Mouse (Mus musculus): ENCODE data around the gene Hepacam. TPM values are rescaled to one million over a fixed set of nuclear protein-coding genes. Genes with fewer than 3 reads are reported as not detected.

Hepacam gene
- polyA plus RNA-seq (2015; fragmentation: Nextera tagmentation; extraction: Ambion mirVana) = 0.11 TPM in 1 of 2 replicates, not detected in the other

GRCm38 (mm10) chr9:37367301-37368080 lies at the start of gene Hepacam:
Hepacam (plus strand) TSS chr9:37367351.
- H3K4me1 ChIP-seq = no peaks in the 10 kb centered on the region
- H3K27ac ChIP-seq = no peak within 1 kb of the TSS
- no peak within 1 kb of the TSS for H3K4me2 ChIP-seq (replicated peaks)
- no peak for ATAC-seq (ENCODE audit: low FRiP score, low read depth)
- H3K36me3 ChIP-seq = no peaks in the 10 kb centered on the region
- no peaks in the 10 kb centered on the region for H3K9me3 ChIP-seq
- no peak within 1 kb of the TSS for H3K4me3 ChIP-seq
- WGBS = 84% methylated on average over 17 of the region's 17 CpGs
- no peak within 1 kb of the TSS for H3K9ac ChIP-seq
- no peaks in the 10 kb centered on the region for H3K27me3 ChIP-seq

GRCm38 (mm10) chr9:37329456-37329855 lies 37.7 kb upstream of the Hepacam start:
- no peaks in the 10 kb centered on the region for H3K36me3 ChIP-seq
- no peak overlapping the region for H3K4me3 ChIP-seq
- no peaks in the 10 kb centered on the region for H3K27me3 ChIP-seq
- no peak for ATAC-seq (ENCODE audit: low FRiP score, low read depth)
- no peak overlapping the region for H3K27ac ChIP-seq
- no peaks in the 10 kb centered on the region for H3K9me3 ChIP-seq
- H3K4me2 ChIP-seq (replicated peaks) = no peak overlapping the region
- WGBS = 49% methylated on average over 3 of the region's 3 CpGs
- H3K4me1 ChIP-seq = no peaks in the 10 kb centered on the region
- H3K9ac ChIP-seq = no peak overlapping the region

- peaks cover 12% of the 10 kb centered on the region for H3K4me1 ChIP-seq
- no peaks in the 10 kb centered on the region for H3K27me3 ChIP-seq
- no peak overlapping the region for H3K27ac ChIP-seq
- H3K4me2 ChIP-seq (replicated peaks) = no peak overlapping the region
- no peak for ATAC-seq (ENCODE audit: low FRiP score, low read depth)
- 83% methylated on average over 3 of the region's 3 CpGs for WGBS
- no peak overlapping the region for H3K4me3 ChIP-seq
- H3K9ac ChIP-seq = no peak overlapping the region
- H3K9me3 ChIP-seq = no peaks in the 10 kb centered on the region
- 0 out of 2 replicates have a peak, but pooled peaks cover 4% of the 10 kb centered on the region for H3K36me3 ChIP-seq
Observed at GRCm38 (mm10) chr9:37345406-37345805, 21.7 kb upstream of the Hepacam start.

- 0 out of 2 replicates have a peak, but pooled peaks cover 1% of the 10 kb centered on the region for H3K36me3 ChIP-seq
- no peaks in the 10 kb centered on the region for H3K27me3 ChIP-seq
- peaks cover 12% of the 10 kb centered on the region for H3K4me1 ChIP-seq
- peak overlapping the region; percentile 80 for H3K4me3 ChIP-seq
- H3K9me3 ChIP-seq = no peaks in the 10 kb centered on the region
- 22% methylated on average over 12 of the region's 12 CpGs for WGBS
- 0 out of 2 replicates have a peak, but pooled peaks have one; percentile 1 for ATAC-seq (ENCODE audit: low FRiP score, low read depth)
- peak overlapping the region; percentile 90 for H3K9ac ChIP-seq
- peak overlapping the region; percentile 89 for H3K4me2 ChIP-seq (replicated peaks)
- peak overlapping the region; percentile 92 for H3K27ac ChIP-seq
Observed at GRCm38 (mm10) chr9:37347184-37347987, 19.8 kb upstream of the Hepacam start.

- H3K4me1 ChIP-seq = peaks cover 12% of the 10 kb centered on the region
- peak within 1 kb of the TSS; percentile 90 for H3K9ac ChIP-seq
- WGBS = under 1% methylated on average over 41 of the region's 41 CpGs
- no peaks in the 10 kb centered on the region for H3K9me3 ChIP-seq
- H3K4me3 ChIP-seq = peak within 1 kb of the TSS; percentile 80
- no peaks in the 10 kb centered on the region for H3K27me3 ChIP-seq
- peak within 1 kb of the TSS; percentile 92 for H3K27ac ChIP-seq
- H3K36me3 ChIP-seq = no peaks in the 10 kb centered on the region
- peak; percentile 99 for ATAC-seq (ENCODE audit: low FRiP score, low read depth)
- peak within 1 kb of the TSS; percentile 89 for H3K4me2 ChIP-seq (replicated peaks)
Observed at GRCm38 (mm10) chr9:37347988-37348642, 19.0 kb upstream of the Hepacam start, which contains the start of gene Ccdc15. Ccdc15 (minus strand) TSS chr9:37348432.

- 88% methylated on average over 3 of the region's 3 CpGs for WGBS
- Histone ChIP-seq H3K4me2 (replicated peaks) (peak overlapping the region; percentile 89), H3K36me3 (no peaks in the 10 kb centered on the region), H3K9ac (peak overlapping the region; percentile 90; the same call in 1 of the 2 replicates), H3K27me3 (no peaks in the 10 kb centered on the region), H3K4me3 (peak overlapping the region; percentile 80), H3K9me3 (no peaks in the 10 kb centered on the region), H3K27ac (no peak overlapping the region), H3K4me1 (peaks cover 12% of the 10 kb centered on the region)
- ATAC-seq (ENCODE audit: low FRiP score, low read depth) = no peak
Observed at GRCm38 (mm10) chr9:37349050-37349449, 18.1 kb upstream of the Hepacam start.

- no peak for ATAC-seq (ENCODE audit: low FRiP score, low read depth)
- peaks cover 12% of the 10 kb centered on the region for H3K4me1 ChIP-seq
- no peak overlapping the region for H3K4me3 ChIP-seq
- no peak overlapping the region for H3K4me2 ChIP-seq (replicated peaks)
- H3K36me3 ChIP-seq = no peaks in the 10 kb centered on the region
- no peak overlapping the region for H3K27ac ChIP-seq
- H3K9me3 ChIP-seq = no peaks in the 10 kb centered on the region
- H3K27me3 ChIP-seq = no peaks in the 10 kb centered on the region
- 65% methylated on average over 2 of the region's 2 CpGs for WGBS
- H3K9ac ChIP-seq = no peak overlapping the region
Observed at GRCm38 (mm10) chr9:37351266-37351665, 15.9 kb upstream of the Hepacam start.

GRCm38 (mm10) chr9:37354485-37354884 lies 12.7 kb upstream of the Hepacam start:
- ATAC-seq (ENCODE audit: low FRiP score, low read depth) = no peak
- 76% methylated on average over 1 of the region's 1 CpGs for WGBS

GRCm38 (mm10) chr9:37358713-37359330 lies 8.3 kb upstream of the Hepacam start:
- peaks cover 11% of the 10 kb centered on the region for H3K4me1 ChIP-seq
- H3K9me3 ChIP-seq = no peaks in the 10 kb centered on the region
- no peak overlapping the region for H3K9ac ChIP-seq
- no peak overlapping the region for H3K4me2 ChIP-seq (replicated peaks)
- no peaks in the 10 kb centered on the region for H3K36me3 ChIP-seq
- H3K27me3 ChIP-seq = no peaks in the 10 kb centered on the region
- no peak for ATAC-seq (ENCODE audit: low FRiP score, low read depth)
- WGBS = 85% methylated on average over 7 of the region's 7 CpGs
- H3K4me3 ChIP-seq = no peak overlapping the region
- H3K27ac ChIP-seq = no peak overlapping the region

More at GRCm38 (mm10) chr9:37354485-37354884, 12.7 kb upstream of the Hepacam start:
- Histone ChIP-seq H3K9ac (no peak overlapping the region), H3K4me1 (peaks cover 6% of the 10 kb centered on the region), H3K4me3 (no peak overlapping the region), H3K4me2 (replicated peaks) (no peak overlapping the region), H3K9me3 (no peaks in the 10 kb centered on the region), H3K36me3 (no peaks in the 10 kb centered on the region), H3K27me3 (no peaks in the 10 kb centered on the region), H3K27ac (no peak overlapping the region)

- Histone ChIP-seq H3K4me2 (replicated peaks) (no peak overlapping the region), H3K4me1 (peaks cover 11% of the 10 kb centered on the region), H3K4me3 (no peak overlapping the region), H3K36me3 (no peaks in the 10 kb centered on the region), H3K9ac (0 out of 2 replicates have a peak overlapping the region, but pooled peaks have one; percentile 4), H3K27ac (no peak overlapping the region), H3K9me3 (no peaks in the 10 kb centered on the region), H3K27me3 (no peaks in the 10 kb centered on the region)
- ATAC-seq (ENCODE audit: low FRiP score, low read depth) = peak; percentile 71; the same call in 1 of the 2 replicates
- 54% methylated on average over 6 of the region's 6 CpGs for WGBS
Observed at GRCm38 (mm10) chr9:37359331-37360220, 7.6 kb upstream of the Hepacam start.

GRCm38 (mm10) chr9:37362084-37362483 lies 5.1 kb upstream of the Hepacam start:
- Histone ChIP-seq H3K27ac (no peak overlapping the region), H3K27me3 (no peaks in the 10 kb centered on the region), H3K4me1 (peaks cover 11% of the 10 kb centered on the region), H3K36me3 (no peaks in the 10 kb centered on the region), H3K9ac (no peak overlapping the region), H3K4me3 (no peak overlapping the region), H3K4me2 (replicated peaks) (no peak overlapping the region), H3K9me3 (no peaks in the 10 kb centered on the region)
- no peak for ATAC-seq (ENCODE audit: low FRiP score, low read depth)
